Mouse (Mus musculus): ENCODE measurements at regions not wholly inside any gene's neighbourhood (a gene's known extent, or its start where the extent isn't known, plus 50 kb on each side); places are given as distances from the start of the nearest gene placed in this dataset.
A peak's percentile ranks its signal among the peaks of the same experiment; 100 is the strongest.
"Not testable (repeated sequence)": the region's sequence is repeated elsewhere in the genome, so short reads cannot be mapped to it uniquely, and the experiment has no call there.

DNA sequence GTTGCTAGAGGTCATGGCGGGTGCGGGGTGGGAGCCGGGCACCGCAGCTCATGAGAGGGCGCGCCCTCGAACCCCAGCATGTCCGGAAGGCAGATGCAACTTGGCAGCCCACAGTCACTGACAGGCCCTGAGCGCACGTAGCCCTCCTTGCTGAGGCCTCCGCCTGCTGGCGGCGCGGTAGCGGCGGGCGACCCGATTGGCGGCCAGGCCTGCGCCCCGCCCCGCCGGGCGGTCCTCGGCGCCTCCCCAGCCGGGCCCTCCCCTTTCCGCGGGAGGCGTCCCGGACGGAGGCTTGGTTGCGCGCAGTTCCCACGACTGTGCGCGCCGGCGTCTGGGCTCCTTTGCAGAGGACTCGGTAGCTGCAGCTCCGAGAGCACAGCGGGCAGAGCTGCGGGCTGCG is 301.9 kb downstream of the Hpcal1 start:
- peak in 1 of 2 experiments; percentile 46 for DNase-seq (ENCODE audit: low spot score in 2 of 2)

DNA sequence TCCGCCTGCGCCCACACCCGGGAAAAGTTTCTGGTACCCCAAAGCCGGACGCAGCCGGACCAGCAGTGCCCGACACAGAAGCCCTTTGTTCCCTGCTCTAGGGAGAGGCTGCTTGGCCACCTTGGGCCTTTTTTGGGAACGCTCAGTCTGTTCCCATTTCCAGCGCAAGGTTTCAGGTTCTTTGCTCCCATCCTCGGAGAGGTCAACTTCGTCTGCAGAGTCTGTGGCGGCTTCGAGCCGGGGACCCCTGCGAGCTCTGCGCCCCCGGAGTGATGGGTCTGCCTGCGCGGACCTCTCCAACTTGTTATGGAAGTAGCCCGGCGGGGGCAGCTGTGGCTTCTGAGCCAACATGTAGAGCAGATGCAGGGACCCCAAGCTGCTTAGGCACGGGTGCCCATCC is 302.7 kb downstream of the Hpcal1 start:
- not testable (repeated sequence) for DNase-seq (ENCODE audit: low spot score in 2 of 2)
